Mouse (Mus musculus) brain, embryonic 14.5 days (tissue): ENCODE measurements at regions not wholly inside any gene's neighbourhood (a gene's known extent, or its start where the extent isn't known, plus 50 kb on each side); places are given as distances from the start of the nearest gene placed in this dataset.
"Not testable (repeated sequence)": the region's sequence is repeated elsewhere in the genome, so short reads cannot be mapped to it uniquely, and the experiment has no call there.

Source experiments
- CTCF ChIP-seq: fragments of 200-500 bp; IDR thresholded peaks from 2 replicates; pipeline ENCODE4 v1.5.1; 2012; ENCODE audit warnings: inconsistent platforms, mild to moderate bottlenecking, moderate library complexity, borderline replicate concordance; ENCODE audit not compliant: insufficient read depth, insufficient read length; ENCODE audit errors: extremely low read depth
- POLR2A ChIP-seq: fragments of 200-500 bp; IDR thresholded peaks from 2 replicates; pipeline ENCODE4 v1.6.1; 2012; ENCODE audit warnings: mild to moderate bottlenecking, inconsistent platforms, borderline replicate concordance; ENCODE audit not compliant: poor library complexity, insufficient read depth, insufficient read length, severe bottlenecking; ENCODE audit errors: extremely low read depth

GRCm38 (mm10) chr17:16951092-16952016 is 112.6 kb upstream of the Zfp960 start:
- not testable (repeated sequence) for TF ChIP-seq CTCF, POLR2A
